Mouse (Mus musculus) layer of hippocampus, adult 9-11 months (tissue): ENCODE results near the gene Atp5j.
A peak's percentile ranks its signal among the peaks of the same experiment; 100 is the strongest.

Source experiments
- DNase-seq: peaks from one replicate; pipeline ENCODE4 v3.0.0; 2022

The Atp5j gene

DNA sequence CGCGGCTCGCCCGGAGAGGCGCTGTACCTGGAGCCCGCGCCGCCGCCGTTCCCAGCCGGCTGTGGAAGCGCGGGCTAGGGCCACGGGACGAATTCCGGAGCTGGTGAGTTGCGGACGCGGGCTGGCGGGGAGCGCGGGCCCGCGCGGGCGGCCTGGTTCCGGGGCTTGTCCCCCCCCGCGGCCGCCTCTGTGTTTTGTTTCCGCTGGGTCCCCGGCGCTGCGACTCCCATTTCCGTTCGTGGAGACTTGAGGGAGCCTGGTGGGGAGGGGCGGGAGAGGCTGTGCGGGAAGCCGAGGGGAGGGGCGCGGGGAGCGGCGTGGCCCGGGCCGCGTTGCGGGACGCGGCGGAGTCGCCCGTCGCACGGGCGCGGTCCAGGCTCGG is at the start of gene Atp5j:
Gene Atp5j (minus strand): TSS at position 185 of the 382 bp plus-strand sequence.
- peak; percentile 90 for DNase-seq

DNA sequence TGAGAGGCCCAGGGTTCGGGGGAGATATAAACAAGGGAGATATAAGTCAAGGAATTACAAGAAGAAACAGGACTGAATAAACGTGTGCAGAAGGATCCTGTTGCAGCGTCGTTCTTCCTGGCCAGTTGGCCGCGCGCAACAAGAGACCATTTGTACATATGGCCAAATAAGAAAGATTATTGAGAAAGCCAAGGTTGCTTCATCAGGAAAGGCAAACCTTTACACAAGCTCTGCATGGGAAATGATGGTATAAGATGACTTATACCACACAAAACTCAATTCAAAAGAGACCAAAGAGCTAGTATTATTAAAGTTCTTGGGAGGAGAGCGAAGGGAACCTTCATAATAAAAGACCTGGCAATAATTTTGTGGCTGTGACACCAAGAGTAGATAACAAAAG is 49.1 kb upstream of the Atp5j start:
- DNase-seq = no peak

DNA sequence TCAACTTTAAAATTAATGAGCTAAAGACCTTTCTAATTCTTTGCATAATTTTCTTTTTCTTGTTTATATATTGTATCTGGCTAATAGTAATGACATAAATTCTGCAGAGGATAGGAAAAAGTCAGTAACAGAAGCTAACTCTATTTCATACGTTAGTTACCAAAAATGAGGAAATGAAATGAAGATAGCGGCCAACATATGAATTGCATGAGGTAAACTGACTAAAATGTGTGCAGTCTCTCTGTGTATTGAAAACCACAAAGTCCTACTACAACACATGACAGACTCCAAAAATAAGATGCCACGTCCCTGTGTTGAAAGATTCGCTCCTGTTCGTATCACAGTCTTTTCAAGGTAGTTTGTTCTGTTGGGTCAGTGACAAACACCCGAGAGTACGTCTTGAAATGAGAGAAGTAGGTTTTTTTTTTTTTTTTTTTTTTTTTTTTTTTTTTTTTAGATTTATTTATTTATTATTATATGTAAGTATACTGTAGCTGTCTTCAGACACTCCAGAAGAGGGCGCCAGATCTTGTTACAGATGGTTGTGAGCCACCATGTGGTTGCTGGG is 46.4 kb upstream of the Atp5j start:
- no peak for DNase-seq

DNA sequence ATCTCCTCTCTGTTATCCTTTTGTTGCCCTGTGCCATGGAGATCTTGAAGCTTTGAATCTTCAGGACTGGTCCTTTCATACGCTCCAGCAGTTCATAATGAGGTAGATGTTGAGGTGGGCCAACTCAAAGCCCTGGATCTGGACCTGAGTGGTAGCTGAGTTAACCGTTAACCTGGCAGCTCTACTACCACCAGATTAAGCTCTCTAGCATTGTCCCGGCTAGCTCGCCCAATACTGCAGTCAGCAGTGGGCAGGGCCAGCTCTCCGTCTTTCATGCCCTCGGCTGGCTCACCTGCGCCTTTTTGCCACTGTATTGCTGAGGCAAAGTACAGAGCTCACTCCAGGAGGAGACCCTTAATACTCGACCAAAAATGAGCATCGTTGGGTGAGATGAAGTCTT is 45.7 kb upstream of the Atp5j start:
- no peak for DNase-seq

GRCm38 (mm10) chr16:84879146-84879545 is 43.7 kb upstream of the Atp5j start:
- peak; percentile 39 for DNase-seq

DNA sequence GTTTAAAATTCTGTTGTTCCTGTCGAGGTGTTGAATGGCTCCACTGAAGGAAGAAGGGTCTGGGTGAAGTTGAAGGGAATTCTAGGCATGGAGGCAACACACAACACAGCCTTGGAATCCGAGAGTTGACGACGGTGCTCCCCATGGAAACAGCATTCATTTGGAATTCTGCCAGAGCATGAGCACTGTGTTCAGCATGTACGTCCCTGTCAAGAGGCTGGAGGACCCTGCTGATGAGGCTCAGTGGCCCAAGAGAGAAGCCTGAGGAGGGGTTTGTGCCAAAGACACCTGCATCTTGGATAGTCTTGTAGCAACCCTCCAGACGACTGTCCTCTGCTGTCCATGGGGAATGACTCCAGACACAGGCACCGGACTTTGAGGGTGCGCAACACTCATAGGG is 40.7 kb upstream of the Atp5j start:
- no peak for DNase-seq

DNA sequence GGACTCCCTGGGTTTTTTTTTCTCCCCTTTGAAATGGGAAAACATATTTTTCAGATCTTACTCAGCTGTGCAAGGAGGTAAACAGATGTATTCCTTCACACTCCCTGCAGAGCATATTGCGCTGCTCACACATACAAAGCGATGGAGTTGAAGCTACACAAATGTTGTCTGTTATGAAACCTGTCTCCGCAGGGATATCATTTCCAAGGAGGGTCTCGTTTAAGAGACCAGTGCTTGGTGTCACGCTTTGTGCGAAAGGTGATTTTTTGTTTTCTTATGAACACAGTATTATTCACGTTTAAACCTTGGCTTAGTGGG is 40.3 kb upstream of the Atp5j start:
- DNase-seq = peak; percentile 52

DNA sequence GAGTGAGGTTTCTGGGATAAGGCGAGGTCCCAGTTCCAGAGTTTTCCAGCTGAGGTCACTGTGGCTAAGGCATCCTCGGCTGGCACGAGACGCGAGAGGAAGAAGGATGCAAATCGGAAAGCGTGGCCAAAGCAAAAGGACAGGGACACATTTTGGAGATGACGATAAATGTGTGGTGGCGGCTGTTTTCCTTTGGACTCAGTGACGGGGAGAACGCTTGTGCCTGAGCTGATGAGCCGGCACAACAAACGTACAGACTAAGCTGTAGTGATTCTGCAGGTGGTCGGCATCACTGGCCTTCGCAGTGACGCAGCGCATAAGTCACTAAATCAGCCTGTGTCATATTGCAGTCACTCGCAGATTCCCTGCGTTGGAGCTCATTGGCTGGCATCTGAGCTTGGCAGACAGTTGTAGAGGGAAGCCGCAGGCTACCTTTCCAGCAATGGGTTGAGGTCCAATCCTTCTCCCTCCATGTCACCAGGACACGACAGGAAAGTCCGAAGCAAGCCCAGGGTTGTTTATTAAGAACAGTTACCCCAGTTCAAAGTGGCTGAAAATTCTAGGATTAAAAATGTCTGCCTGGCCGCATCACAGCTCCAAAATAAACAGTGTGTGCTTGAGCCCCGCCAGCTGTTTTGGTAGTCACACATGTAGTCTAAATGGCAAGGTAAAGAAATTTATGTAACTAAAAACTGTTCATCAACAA is 39.7 kb upstream of the Atp5j start:
- DNase-seq = peak; percentile 38

DNA sequence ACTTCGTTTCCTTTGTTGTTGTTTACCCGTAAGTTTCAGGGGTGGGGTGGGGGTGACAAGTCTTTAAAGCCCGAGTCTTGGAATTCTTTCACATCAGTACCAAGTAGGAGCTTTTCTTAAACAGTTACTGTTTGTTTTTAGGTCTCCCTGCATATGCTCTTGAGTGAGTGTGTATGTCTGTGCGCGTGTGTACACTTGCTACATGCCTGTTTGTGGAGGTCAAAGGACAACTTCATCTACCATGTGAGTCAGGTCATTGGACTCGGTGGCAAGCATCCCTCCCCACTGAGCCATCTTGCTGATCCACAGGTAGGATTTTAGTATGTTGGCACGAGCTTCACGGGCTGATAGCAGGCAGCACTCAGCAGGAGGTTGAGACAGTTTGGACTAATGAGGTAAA is 38.4 kb upstream of the Atp5j start:
- no peak for DNase-seq

DNA sequence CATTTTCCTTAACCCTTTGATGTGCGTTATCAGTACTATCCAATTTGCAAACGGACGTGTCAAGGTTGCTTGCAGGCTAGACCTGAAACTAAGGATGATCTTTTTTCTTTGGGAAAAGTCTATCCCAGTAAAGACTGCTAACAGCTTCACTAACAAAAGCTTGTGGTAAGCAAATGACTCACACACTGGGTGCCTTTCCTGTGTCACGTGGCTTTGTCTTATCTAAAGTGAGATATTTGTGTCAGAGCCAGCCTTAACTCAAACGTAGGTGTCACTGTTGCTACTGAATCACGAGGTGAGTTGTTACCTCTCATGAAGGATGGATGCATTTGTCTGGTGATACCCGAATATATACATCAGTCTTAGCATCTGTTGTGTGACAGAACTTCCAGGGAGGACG is 29.2 kb upstream of the Atp5j start:
- no peak for DNase-seq

- DNase-seq = no peak
These were observed 18.1 kb upstream of the Atp5j start for GRCm38 (mm10) chr16:84853492-84853891.

GRCm38 (mm10) chr16:84838576-84838975 is 3.2 kb upstream of the Atp5j start:
- DNase-seq = no peak

GRCm38 (mm10) chr16:84835823-84836743 is 658 bp upstream of the Atp5j start:
- peak; percentile 39 for DNase-seq

DNA sequence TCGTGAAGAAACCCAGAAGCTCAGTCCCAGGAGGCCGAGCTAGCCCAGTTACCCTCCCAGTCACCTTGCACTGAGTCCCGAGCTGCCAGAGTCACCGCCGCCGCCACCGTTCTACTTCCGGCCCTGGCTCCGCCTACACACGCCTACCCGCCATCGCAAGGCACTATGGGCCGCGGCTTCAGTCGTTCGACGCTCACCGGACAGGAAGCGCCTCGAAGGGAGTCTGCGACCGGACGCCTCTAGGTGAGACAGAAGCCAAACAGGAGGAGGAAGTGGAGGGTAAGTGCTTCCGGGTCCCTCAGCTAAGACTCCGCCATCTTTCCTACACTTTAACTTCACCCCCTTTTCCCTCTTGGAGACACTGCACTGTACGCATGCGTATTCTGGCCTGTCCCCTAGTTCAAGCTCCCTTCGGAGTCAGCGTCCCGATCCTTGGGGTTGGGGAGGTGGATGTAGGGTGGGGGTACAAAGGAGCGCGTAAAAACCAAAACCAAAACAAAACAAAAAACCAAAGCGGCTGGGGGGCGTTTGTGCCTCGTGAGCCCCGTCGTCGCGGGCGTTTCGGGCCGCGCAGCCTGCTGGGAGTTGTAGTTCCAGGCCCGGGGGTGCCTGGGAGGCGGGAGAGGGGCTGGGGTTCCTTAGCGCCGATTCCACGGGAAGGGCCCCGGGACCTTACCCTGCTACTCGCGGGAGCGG is 532 bp downstream of the Atp5j start, which contains the start of gene Gabpa:
Gene Gabpa (plus strand): TSS at position 181 of the 696 bp plus-strand sequence.
- DNase-seq = peak; percentile 97

DNA sequence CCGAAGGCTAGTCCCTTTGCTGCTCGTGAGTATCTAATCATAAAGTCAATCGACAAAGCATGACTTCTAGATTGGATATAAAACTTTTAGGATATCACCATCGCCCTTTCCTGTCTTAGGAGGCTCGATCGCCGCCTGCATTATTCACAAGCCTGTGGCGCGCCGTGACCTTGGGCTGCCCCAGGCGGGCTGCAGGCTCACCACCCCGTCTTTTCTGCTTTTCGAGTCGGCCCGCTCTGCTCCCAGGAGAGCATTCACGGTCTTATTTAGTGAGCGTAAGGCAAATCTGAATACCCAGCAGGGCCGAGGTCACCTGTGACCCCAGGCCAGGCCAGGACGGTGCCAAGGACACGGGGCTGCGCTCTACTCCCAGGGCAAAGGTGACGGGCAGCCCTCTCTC is 1.1 kb downstream of the Atp5j start:
- no peak for DNase-seq

DNA sequence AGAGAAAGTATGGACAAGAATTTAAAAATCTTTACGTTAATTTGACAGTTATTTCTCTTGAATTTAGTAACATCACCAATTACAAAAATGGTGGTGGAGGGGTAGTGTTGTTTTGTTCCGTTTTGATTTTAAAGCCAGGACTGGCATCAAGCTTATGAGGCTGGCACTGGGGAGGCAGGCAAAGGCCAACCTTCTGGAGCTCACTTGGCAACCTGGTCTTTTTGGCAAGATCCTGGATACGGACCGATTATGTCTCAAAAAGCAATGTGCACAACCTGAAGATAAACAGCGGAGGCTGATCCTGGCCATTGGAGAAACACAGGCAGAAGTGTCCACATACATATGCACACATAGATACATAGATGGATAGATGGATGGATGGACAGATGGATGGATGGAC is 2.7 kb downstream of the Atp5j start:
- DNase-seq = no peak

GRCm38 (mm10) chr16:84831696-84832095 is 3.7 kb downstream of the Atp5j start:
- DNase-seq = no peak

DNA sequence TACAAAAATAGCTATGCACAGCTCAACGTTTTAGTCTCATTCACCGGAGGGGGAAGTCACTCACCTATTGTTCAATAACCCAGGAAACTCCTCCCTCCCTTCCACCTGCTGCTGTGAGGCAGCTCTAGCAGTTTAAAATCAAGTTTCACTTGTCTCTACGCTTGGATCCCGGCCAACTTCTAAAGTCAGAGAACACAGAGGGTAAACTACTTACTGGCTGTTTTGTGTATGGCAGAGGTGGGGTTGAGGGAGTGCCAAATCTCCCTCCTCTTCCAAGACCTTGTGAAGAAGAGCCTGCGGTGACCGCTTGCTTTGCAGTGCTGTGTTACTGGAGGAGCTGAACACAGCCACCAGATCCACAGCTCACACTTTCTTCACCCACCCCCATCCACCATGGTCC is 10.4 kb downstream of the Atp5j start:
- no peak for DNase-seq

- DNase-seq = no peak
These were observed 18.0 kb downstream of the Atp5j start for GRCm38 (mm10) chr16:84817423-84817822.

DNA sequence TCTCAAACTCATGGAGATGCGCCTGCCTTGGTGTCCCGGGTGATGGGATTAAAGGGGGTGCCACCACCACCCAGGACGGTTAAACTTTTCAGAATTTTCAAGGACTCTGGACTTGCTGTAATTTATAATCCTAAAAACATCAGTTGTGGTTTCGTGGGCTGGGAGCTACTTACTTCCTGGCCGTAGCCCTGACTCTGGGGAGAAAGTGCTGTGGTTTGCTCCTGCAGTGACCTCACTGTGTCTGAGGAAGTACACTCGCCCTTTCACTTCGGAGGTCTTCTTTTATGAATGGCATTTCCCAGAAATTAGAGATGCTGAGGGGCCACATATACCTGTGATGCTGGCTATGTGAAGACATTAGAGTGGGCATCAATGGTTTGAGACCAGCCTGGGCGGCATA is 20.9 kb downstream of the Atp5j start:
- no peak for DNase-seq

- no peak for DNase-seq
These were observed 21.6 kb downstream of the Atp5j start for GRCm38 (mm10) chr16:84813852-84814251.

GRCm38 (mm10) chr16:84810254-84810653 is 25.2 kb downstream of the Atp5j start:
- DNase-seq = no peak

DNA sequence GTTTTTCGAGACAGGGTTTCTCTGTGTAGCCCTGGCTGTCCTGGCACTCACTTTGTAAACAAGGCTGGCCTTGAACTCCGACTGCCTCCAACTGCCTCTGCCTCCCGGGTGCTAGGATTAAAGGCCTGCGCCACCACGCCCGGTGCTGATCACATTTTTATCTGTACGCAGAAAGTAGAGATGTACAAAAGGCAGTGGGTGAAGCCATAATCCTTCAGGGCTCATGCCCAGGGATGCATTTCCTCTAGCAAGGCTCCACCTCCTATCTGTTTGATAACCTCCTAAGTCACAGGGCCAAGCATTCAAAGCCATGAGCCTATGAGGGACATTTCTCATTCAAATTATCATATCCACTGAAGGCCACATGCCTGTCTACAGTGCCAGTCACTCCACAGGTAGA is 27.6 kb downstream of the Atp5j start:
- no peak for DNase-seq
